Mouse (Mus musculus) liver, adult 2 months (tissue): ENCODE results near the gene Borcs7.

Experiments
- CTCF ChIP-seq: fragments of 200-500 bp; IDR thresholded peaks from 2 replicates; pipeline ENCODE4 v1.5.1; 2011; ENCODE audit warnings: low read depth, low read length, control low read depth
- POLR2A ChIP-seq: fragments of 200-500 bp; IDR thresholded peaks from 2 replicates; pipeline ENCODE4 v1.6.1; 2011; ENCODE audit warnings: low read length, control low read depth; ENCODE audit not compliant: insufficient read depth; ENCODE audit errors: extremely low read depth

GRCm38 (mm10) chr19:46727945-46728540, 38.3 kb downstream of the Borcs7 start:
- TF ChIP-seq POLR2A (no peak), CTCF (no peak)
